Mouse (Mus musculus) left cerebral cortex, postnatal 36 days (tissue): ENCODE measurements around the gene Ubox5. TPM values are rescaled to one million over a fixed set of nuclear protein-coding genes. Genes with fewer than 3 reads are reported as not detected.
A peak's percentile ranks its signal among the peaks of the same experiment; 100 is the strongest.
"Not testable (repeated sequence)": the region's sequence is repeated elsewhere in the genome, so short reads cannot be mapped to it uniquely, and the experiment has no call there.

Experiments used
- DNase-seq, 2 experiments: peaks; one replicate each; pipeline ENCODE4 v3.0.0; 2021 to 2022; ENCODE audit warnings: low spot score in 2 of 2, mixed read lengths in 1 of 2
- intact Hi-C: fragments of 180-260 bp; cut with DNase I; formaldehyde crosslinking; loops from one replicate; pipeline ENCODE4 v1.15.1; 2025
- total RNA-seq, 2 experiments: library from RNA; stranded (reverse); gene quantifications; 2 replicates each; pipeline ENCODE4 v1.2.3; 2021

Gene Ubox5
- total RNA-seq = 10 to 100 TPM in 1 of 2 experiments, 1 to 10 TPM in 1; 9.7 to 11.3 TPM

DNA sequence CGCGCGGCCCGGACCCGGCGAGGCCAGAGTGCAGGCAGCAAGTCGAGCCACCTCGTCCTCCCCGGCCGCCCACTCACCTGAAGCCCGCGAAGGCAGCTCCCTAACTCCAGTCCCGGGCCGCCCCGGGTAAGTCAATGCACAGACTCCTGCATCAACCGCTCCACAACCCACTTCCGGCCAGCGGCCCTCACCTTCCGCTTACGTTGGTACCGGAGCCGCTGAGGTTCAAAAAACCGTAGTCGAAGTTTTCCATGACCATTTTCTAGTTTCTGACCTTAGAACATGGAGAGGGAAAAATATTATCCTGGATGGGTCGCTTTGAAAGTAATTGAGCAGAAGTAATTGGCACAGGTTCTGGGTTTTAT, at the start of gene Ubox5, which contains the start of gene Fastkd5:
Ubox5 (minus strand) TSS at position 200 of the 365 bp plus-strand sequence.
Fastkd5 (minus strand) TSS at position 189 of the 365 bp plus-strand sequence.
- DNase-seq = peak; percentile 90
- intact Hi-C loops = no loop called here

DNA sequence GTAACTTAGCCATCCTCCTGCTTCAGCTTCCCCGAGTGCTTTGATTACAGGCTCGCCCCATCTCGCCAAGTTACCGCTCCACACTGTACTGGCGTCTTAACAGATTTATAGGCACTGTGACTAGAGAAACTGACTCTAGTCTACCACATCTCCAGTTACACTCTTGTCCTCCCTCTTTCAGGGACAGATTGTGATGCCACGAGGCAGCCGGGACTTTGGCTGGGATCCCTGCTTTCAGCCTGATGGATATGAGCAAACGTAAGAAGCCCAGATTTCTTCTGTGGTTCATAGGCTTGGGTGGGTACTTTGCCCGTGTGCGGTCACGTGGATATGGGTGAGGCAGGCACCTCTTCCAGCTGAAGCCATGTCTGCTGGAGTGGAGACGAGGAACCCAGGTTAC, 49.3 kb upstream of the Ubox5 start:
- no peak for DNase-seq
- intact Hi-C loops = no loop called here

DNA sequence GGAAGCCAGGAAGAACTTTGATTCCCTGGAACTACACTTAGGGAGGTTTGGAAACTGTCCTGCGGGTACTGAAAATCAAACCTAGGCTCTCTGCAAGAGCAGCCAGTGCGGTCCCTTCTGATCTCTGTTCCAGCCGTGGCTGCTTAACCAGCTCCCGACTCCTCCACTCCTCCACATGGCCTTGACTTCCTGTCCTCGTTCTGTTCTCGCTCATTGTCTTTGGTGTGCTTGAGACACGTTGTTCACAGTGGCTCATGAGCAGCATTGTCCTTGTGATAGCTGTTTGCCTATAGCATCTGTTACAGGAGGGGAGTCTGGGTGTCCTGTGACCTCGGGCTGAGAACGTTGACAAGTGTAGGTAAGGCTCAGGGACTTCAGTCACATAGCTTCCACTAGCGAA, 47.4 kb upstream of the Ubox5 start:
- no peak for DNase-seq
- intact Hi-C loops = no loop called here

DNA sequence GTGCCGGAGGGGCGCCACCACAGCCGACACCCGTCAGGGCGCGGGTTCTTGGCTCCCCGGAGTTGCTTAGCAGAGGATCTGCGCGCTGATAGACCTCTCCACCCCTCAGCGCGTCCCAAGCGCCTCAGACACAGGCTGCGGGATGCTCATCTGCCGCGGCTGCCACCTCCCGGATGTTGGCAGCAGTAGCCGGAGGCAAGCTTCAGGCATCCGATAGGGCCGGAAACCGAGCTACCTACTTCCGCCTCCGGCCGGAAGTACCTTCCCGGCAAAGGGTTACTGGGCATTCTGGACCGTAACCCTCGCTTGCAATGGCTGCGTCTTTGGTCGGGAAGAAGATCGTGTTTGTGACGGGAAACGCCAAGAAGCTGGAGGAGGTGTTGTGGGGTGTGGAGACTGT, 37.7 kb upstream of the Ubox5 start, which contains the start of gene Itpa:
Itpa (plus strand) TSS at position 52 of the 400 bp plus-strand sequence.
- DNase-seq = peak; percentile 89
- intact Hi-C loops = no loop called here

DNA sequence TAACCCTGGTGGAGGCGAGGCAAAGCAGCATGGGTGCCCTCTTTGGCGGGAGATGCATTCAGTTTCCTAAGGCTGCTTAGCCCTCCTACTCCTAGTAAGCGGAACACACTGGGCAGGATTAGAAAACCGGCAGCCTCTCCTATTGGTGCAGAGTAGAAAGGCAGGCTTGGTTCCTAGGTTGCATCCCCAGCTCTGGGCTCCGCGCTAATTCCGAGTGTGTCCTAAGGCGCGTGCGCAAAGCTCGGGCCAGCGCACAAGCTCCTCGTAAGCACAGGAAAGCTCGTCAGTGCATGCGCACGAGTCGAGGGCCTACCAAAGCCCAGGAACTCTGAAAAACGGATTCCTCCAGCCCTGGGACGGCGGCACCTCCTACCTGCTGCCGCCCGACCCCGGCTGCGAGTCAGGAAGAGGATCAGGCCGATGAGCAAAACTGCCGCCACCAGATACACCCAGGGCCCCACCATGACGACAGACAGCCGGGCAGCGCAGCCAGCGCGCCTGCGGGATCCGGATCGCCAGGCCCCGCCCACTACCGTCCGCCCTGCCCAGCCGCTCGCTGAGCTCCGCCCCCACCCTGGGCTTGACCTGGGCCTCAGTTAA, 34.4 kb upstream of the Ubox5 start, which contains the start of gene Ddrgk1:
Ddrgk1 (minus strand) TSS at position 558 of the 600 bp plus-strand sequence.
- DNase-seq = peak; percentile 96
- intact Hi-C loops = no loop called here

DNA sequence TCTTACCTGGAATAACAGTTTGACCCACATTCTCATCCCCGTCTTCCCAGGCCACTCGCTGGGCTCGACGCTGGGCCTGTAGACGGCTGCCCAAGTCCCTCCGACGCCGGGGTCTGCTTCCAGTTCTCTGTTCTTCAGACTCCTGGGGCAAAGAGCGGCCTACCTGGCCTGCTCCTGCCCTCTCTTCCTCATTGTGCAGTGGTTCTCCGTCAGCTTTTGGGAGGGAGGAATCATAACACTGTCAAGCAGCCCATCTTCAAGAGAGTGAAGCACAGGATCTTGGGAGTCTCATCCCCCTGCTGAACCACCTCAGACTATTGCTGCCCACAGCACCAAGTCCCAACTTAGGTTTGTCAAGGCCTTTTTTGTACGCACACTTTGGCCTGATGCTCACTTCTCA, 33.5 kb upstream of the Ubox5 start:
- intact Hi-C loops = no loop called here
- no peak for DNase-seq

DNA sequence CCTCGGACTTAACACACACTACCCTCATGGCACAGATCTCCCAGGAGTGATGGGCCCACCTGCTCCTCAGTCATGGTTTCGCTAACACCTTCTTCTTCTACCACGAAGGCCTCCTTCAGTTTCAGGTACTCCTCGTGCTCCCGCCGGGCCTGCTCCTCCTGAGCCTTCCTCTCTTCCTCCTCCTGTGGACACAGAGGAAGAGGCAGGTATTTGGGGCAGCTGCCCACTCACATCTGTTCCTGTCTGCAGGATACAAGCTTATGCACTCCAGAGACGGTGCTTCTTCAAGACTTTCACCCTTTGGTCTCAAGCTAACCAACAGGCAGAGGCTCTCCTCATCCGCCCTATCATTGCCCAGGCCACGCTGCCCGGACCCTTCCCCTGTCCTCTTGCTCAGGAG, 28.7 kb upstream of the Ubox5 start:
- intact Hi-C loops = no loop called here
- no peak for DNase-seq

DNA sequence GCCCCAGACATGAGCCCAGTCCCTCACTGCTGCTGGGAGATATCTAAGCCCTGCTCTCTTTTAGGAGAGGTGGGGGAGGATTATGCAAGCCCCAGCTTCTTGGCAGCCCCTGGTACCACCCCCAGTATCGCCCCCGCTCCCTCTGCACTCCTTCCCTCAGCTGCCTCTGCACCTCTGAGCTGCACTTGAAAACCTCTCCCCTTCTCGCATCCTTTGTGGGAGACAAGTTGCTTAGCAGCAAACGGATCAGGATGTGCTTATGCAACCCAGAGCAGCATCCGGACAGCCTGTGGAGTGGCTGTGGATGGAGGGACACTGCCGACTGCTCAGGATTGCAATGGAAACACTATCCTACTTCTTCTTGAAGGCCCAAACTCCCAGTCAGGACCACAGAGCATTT, 27.7 kb upstream of the Ubox5 start:
- intact Hi-C loops = loop anchor here (2.0 kb wide), 1 partner anchor 15 kb away; the partner anchor contains the start of gene Lzts3
- peak; percentile 87 to 92 for DNase-seq

DNA sequence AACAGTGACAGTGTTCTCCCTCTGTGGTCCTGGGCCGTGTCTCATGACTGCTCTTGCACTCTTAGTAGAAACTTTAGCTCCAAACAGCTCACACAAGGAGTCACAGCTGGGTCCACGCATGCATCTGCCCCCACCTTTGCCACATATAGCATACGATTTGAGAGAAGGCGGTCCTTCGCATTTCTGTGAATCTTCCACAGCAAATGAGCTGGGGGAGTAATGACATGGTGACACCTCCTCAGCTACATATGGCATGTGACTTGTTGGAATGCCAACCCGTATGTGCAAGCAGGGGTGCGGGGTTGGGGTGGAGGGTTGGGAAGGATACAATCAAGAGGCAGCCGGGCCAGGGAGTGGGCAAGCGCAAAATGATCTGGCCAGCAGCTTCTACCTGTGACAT, 26.7 kb upstream of the Ubox5 start:
- DNase-seq = peak; percentile 72 to 79
- intact Hi-C loops = loop anchor here (2.0 kb wide), 1 partner anchor 14 kb away; the partner anchor contains the start of gene Lzts3

DNA sequence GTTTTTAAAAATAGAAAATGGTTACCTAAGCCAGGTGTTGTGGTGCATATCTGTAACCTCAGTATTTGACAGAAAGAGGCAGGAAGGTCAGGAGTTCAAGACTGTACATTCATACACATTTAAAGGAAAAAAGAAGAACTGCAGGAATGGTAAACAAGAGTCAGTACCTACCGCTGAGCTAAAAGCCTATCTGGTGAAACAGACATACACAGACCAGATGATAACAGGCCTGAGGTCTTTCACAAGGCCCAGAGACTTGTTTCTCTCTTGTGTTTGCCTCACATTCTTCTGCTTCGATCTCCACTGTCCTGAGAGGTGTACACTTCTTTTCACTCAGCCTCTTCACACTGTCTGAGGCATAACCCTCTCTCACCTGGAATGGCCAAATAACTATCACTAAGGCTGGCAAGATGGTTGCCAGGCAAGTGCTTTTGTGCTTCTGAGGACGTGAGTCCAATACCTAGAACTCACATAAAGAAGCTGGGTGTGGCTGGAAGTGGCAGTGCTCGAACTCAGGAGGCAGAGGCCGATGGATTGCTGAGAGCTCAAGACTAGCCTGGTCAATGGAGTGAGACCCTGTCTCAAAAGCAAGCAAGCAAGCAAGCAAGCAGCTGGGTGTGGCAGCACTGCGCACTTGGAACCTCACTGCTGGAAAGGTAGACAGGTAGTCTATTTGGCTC, 26.0 kb upstream of the Ubox5 start:
- intact Hi-C loops = loop anchor here (2.0 kb wide), 1 partner anchor 13 kb away; the partner anchor contains the start of gene Lzts3

DNA sequence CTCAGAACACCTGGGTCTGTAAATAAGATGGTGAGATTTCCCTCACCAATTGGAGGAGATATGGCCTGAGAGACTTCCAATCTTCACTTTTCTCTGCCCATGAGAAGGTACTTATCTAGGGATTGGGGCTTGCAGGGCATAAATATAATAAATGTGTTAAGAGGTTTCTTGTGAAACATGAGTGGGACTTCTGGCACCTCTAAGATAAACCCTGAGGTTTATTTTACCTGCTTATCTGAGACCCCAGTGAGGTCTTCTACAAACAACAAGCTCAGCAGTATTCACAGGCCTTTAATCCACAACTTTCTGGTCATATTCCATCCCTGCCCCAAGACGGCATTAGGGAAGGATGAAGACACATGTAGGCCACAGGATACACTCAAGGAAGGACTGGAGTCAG, 23.9 kb upstream of the Ubox5 start:
- intact Hi-C loops = no loop called here
- no peak for DNase-seq

More for the DNA sequence above, 26.0 kb upstream of the Ubox5 start:
- DNase-seq = peak in 1 of 2 experiments; percentile 20

DNA sequence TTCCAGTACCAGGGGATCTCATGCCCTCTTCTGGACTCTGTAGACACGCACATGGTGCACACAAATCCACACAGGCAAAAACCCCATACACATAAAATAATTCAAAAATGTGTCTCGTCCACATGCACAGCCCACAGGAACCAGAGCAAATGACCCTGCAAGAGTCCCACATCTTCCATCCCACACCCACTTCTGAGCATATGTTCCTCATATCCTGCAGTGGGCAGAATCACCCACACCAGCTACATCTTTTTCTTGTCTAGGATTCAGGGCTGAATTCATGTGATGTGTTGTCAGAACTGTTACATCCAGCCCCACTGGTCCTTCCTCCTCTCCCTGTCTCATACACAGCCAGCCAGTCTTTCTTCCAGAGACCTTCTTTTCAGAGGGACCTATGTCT, 23.5 kb upstream of the Ubox5 start:
- DNase-seq = peak in 1 of 2 experiments; percentile 47
- intact Hi-C loops = no loop called here

DNA sequence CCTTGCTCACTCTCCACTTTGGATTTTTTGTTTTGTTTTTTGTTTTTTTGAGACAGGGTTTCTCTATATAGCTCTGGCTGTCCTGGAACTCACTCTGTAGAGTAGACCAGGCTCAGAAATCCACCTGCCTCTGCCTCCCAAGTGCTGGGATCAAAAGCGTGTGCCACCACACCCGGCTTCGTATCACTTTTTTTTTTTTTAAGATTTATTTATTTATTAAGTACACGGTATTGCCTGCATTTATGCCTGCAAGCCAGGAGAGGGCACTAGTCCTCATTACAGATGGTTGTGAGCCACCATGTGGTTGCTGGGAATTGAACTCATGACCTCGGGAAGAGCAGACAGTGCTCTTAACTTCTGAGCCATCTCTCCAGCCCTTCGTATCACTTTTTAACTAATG, 19.2 kb upstream of the Ubox5 start:
- intact Hi-C loops, DNase-seq: not testable (repeated sequence)

DNA sequence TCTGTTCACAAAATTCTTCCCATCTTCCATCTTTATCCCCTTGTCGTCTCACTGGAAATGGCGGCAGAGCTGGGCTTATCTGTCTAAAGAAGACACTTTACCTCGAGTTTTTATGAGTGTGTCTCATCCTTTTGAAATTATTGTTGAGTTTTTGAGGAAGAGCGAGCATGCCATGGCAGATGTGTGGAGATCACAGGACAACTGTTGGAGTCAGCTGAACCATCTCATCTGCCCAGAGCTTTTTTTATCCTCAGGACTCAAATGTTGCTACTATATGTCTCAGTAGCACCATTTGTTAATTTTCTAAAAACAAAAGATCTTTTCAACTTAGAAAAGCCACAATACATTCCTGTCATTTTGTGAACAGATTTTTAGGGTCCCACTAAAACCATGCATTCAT, 15.4 kb upstream of the Ubox5 start:
- no peak for DNase-seq
- intact Hi-C loops = no loop called here

DNA sequence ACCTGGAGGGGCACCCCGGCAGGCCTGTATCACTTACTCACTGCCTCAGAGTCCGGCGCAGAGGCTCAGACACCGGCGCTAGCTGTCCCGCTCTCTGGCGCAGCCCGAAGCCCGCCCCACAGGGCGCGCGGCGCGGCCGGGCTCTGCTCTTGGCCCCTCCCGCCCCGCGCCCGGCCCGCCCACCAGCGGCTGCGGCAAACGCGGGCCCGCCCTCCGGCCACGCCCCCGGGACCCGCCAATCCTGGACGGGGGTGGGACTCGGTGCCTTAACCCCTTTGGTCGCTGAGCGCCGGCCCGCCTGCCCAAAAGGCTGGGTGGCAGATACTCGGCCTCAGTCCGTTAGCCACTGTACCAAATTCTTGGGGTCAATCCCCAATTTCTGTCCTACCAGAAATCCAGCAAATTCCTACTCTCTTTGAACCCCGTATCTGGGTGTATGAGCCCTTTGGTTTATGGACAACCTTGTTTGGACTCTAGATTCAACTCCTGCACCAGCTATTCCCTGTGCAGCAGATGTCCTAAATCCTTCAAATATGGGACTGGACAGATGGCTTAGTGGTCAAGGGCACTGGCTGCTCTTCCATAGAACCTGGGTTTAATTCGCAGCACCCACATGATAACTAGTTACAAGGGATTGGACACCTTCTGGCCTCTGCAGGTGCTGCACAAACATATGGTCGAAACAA, 13.0 kb upstream of the Ubox5 start, which contains the start of gene Lzts3:
Lzts3 (minus strand) TSS at position 120 of the 686 bp plus-strand sequence.
- intact Hi-C loops = loop anchor here (2.0 kb wide), 1 partner anchor 14 kb away; no protein-coding TSS in a partner anchor

DNA sequence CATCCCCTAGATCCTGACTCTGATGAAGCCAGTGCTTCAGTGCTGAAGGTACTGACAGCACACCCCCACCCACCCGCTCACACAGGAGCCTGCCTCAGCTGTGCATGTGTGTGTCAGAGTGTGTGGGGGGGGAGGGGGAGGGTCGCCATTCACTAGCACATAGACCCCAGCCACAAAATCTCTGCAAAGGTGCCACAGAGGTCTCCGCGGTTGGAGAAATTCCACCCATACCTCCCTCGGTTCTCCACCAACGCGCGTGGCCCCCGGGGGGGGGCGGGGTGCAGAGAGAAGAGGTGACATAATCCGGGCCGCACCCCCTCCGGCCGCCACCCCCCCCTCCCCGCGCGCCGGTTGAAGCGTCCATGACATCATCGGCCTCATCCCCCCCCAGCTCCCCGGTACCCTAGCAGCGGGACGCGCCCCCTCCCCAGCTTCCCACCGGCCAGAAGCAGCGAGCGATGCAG, 12.4 kb upstream of the Ubox5 start:
- intact Hi-C loops = loop anchor here (2.0 kb wide), 1 partner anchor 15 kb away; no protein-coding TSS in a partner anchor
- no peak for DNase-seq

More for the DNA sequence above, 13.0 kb upstream of the Ubox5 start, which contains the start of gene Lzts3:
- DNase-seq = peak; percentile 90 to 94

DNA sequence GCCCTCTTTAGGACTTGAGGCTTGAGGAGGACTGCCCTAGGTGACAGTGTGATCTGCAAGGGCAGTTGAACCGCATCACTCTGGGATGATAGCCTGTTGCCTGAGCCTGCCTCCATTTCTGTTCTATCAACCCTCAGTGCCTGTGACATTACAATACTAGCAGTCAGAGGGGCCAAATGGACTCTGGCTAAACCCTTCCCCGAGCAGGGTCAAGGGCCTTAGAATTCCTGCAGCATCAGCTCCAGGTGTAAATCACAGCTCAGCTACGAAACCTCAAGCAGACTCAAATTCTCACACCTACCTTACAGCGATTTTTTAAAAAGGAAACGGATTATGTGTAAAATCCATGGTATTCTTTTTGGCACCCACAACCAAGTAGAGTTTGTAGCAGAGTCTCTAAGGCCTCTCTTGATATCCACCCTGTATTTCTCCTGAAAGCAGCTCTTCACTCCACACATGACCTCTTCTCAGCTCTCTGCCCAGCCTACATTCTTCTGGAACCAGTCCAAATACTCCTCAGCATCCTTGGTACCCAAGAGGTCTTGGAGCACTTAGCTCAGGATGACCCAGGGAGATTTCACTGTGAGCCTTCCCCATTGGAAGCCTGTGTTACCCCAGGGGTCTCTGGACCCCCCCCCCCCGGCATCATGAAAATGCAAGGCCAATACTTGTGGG, 11.7 kb upstream of the Ubox5 start:
- intact Hi-C loops = loop anchor here (2.0 kb wide), 1 partner anchor 15 kb away; no protein-coding TSS in a partner anchor
- DNase-seq = no peak

DNA sequence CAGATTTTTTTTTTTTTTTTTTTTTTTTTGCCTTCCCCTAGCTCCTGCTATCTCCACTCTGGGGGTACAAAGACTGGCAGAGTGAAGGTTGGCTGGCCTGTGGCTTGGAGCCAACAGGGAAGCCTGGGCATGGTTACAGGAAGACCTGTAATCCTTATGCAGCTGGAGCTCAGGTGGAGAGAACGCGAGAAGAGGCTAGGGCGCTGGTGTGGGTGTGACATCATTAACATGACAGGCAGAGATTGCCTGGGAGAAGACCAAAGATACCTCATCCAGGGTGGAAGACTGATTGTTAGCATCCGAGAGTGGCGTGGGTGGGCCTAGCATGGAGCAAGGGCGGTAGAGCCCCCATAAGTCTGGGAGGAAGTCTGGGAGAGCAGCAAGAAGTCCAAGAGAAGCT, 9.4 kb upstream of the Ubox5 start:
- intact Hi-C loops = no loop called here
- DNase-seq = no peak

DNA sequence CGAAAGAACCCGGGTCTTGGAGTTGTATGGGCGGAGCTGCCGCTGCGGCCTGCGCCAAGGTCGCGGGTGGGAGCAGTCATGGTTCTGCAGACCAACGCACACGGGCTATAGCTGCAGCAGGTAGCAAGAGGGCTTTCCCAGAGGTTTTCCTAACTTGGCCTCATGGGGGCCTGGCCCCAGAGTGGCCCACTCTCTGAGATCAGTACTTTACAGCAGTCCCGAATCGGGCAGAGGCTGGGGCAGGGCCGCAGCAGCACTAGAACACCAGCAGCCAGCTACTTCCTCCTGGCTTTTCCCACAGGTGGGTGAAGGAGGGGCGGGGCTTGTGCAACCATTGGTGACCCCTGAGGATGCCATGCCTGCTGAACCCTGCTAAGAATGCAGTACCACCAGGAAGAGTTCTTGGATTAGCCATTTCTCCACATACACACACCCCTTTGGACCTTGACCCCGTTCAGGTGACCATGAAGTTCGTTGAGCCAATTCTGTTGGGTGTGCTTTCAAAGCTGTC, 8.3 kb upstream of the Ubox5 start:
- intact Hi-C loops = no loop called here

More for the DNA sequence above, 8.3 kb upstream of the Ubox5 start:
- no peak for DNase-seq
